Mouse (Mus musculus): ENCODE results near the gene 1700008O03Rik.

DNA sequence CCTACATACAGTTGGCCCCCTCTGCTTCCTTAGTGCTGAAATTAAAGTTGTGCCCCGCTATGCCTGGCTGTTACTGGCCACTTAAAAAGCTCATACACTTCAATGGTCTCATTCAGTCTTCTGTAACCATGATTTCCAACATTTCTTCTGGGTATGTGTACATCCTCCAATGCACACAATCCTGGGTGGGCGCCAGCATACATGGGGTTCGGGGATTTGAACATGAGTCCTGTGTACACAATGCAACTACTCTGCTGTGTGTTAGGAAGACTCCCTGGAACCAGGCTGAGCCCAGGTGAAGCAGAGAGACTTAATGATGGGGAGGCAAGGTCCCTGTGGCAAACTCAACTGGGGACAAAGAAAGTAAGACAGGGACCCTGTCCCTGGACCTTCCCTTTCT, 9.8 kb downstream of the 1700008O03Rik start:
- TF ChIP-seq POLR2A (IDR thresholded peaks at IDR 0.05; ENCODE audit: low read depth, low read length): no peak
- no peak for TF ChIP-seq CTCF (IDR thresholded peaks at IDR 0.05; ENCODE audit: borderline replicate concordance, insufficient read depth, low read length)
